Mouse (Mus musculus): ENCODE data around the gene Dync1i2.

Dync1i2 gene

GRCm38 (mm10) chr2:71203819-71204432 lies 7.6 kb upstream of the Dync1i2 start:
- DNase-seq (ENCODE audit: low read depth, low spot score) = no peak

DNA sequence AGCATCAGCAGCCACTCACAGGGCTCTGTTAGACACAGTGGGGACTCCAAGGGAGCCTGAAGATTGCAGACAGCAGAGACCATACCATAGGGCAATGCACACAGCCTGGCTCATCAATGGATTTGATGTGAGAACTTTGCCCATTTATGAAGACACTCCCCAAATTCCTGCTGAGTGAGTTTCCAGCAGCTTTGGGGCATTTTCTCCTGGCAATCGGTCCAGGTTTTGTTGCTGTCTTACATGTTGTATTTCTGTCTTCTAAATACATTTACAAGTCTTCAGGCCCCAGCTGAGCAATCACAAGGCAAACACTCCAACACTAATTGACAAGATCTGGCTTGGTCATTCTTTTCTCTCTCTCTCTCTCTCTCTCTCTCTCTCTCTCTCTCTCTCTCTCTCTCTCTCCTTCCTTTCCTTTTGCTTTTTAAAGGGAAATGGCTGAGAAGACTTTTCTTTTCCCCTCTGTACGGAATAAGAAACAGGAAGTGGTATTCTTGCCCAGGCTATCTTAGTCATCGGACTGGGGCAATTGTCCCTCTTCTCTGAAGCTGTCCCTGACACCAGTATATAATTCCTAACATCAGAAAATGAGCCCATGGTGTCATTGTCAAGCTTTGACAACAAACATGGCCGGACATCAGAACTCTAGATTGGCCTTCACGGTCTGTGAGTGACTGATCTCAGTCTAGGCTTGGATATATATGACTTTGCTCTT lies 2.3 kb upstream of the Dync1i2 start:
- DNase-seq (ENCODE audit: low read depth, low spot score) = no peak

GRCm38 (mm10) chr2:71211096-71211495 lies 410 bp upstream of the Dync1i2 start:
- no peak for DNase-seq (ENCODE audit: low read depth, low spot score)

- no peak for DNase-seq (ENCODE audit: low read depth, low spot score)
These were observed 837 bp downstream of the Dync1i2 start for GRCm38 (mm10) chr2:71212360-71212726.

DNA sequence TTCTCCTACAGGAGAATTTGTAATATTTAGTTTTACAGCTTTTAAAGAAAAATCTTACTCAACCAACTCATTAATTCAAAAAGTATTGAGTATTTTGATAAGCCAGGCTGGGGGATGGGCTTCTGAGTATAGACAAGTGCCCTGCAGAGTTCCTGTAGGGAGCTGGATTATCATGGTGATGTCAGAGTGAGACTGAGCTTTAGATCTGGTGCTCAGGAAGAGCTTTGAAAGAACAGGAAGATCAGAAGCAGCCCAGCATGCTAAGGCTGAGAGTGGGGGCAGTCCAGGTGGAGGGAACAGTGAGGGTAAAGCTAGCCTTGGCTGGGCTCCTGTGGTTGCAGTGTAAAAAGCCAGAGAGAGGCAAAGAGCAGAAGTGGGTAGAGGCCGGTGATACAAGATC lies 9.5 kb downstream of the Dync1i2 start:
- no peak for DNase-seq (ENCODE audit: low read depth, low spot score)

DNA sequence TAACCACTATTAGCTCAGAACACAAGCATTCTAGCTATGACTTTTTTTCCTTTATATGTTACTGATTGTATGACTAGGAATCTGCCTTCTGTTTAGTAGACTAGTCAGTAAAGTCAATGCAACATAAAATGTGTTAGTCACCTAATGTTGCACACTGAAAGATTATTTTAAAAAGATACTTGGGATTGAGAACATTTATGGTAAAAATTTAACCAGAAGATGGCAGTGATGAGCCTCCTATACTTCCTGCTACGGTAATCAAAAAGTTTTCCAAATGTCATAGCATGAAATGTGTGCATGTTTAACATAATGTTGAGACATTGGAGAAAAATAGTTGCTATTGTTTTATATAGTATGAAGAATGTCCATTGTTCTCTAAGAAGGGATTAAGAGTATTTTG lies 15.9 kb downstream of the Dync1i2 start:
- no peak for DNase-seq (ENCODE audit: low read depth, low spot score)

DNA sequence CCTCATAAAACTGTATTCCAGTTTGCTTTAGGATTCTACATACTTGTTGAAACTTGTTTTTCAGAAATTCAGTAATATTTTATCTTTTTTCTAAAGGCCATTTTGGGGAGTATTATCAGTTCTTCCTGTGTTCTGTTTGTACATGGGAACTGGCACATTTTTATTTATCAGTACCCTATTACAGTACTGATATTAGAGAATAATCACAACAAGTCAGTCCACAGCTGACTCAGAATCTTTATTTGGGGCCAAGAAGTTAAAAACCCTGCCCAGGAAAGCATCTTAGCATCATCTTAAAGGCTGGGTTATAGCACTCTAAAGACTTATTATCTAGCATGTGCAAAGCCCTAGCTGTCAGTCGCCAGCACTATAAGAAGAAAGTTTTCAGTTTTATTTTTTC lies 18.1 kb downstream of the Dync1i2 start:
- DNase-seq (ENCODE audit: low read depth, low spot score) = no peak

GRCm38 (mm10) chr2:71231951-71232350 lies 20.4 kb downstream of the Dync1i2 start:
- no peak for DNase-seq (ENCODE audit: low read depth, low spot score)

DNA sequence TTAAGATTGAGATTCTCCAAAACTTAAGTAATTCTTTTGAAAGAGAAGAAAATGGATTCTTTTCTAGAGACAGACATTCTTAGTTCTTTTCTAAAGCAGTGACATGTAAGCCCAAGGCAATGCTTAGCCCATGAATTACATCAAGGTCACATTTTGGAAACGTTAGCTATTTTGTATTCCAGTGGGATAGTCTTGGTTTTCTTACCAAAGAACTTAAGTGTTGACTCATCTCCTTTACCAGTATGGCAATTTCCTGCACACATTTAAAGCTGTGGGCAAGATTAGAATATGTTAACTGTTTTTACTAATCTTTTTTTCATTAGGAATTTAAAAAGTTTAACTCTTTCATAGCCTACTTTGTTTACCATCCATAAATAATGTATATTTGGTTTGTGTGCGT lies 21.5 kb downstream of the Dync1i2 start:
- DNase-seq (ENCODE audit: low read depth, low spot score) = no peak

DNA sequence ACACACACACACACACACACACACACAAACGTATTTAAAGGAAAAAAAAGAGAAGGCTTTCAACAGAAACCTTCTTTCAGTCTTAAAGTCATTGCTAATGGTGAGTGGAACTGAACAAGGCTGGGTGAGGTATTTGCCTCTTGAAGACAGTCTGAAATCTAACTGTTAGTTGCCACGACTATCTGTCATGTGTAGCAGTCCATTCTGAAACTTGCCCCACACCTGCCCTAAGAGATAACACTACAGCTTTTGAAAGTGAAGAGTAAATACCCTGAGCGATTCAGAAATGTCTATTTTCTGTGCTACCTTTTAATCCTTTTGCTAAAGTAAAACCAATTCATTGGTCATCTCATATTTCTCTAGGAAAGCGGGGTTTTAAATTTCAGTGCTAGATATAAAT lies 23.9 kb downstream of the Dync1i2 start:
- no peak for DNase-seq (ENCODE audit: low read depth, low spot score)

GRCm38 (mm10) chr2:71236009-71236408 lies 24.5 kb downstream of the Dync1i2 start:
- DNase-seq (ENCODE audit: low read depth, low spot score) = no peak

DNA sequence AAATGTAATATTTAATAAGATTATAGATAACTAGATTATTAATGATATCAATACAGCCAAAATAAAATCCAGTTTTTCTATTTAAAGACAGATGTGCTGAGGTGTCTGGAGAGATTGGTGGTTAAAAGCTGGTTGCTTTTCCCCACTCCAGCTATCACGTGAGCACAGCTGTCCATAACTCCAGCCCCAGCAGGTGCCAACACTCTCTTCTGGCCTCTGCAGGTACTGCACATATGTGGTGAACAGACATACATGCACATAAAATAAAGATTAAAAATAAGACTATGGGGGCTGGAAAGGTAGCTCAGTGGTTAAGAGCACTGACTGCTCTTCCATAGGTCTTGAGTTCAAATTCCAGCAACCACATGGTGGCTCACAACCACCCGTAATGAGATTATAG lies 30.0 kb downstream of the Dync1i2 start:
- DNase-seq (ENCODE audit: low read depth, low spot score) = no peak

DNA sequence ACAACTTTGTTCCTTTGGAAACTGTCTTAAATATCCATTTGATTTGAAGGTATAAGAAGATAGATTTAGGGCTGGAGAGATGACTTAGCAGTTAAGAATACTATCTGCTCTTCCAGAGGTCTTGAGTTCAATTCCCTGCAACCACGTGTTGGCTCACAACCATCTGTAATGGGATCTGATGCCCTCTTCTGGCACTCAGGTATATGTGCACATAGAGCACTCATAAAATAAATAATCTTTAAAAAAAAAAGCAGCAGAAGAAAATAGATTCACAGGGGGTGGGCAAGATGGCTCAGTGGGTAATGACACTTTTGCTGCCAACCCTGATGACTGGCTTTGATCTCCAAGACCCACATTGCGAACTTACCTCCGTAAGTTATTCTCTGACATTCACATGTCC lies 30.7 kb downstream of the Dync1i2 start:
- DNase-seq (ENCODE audit: low read depth, low spot score) = no peak

DNA sequence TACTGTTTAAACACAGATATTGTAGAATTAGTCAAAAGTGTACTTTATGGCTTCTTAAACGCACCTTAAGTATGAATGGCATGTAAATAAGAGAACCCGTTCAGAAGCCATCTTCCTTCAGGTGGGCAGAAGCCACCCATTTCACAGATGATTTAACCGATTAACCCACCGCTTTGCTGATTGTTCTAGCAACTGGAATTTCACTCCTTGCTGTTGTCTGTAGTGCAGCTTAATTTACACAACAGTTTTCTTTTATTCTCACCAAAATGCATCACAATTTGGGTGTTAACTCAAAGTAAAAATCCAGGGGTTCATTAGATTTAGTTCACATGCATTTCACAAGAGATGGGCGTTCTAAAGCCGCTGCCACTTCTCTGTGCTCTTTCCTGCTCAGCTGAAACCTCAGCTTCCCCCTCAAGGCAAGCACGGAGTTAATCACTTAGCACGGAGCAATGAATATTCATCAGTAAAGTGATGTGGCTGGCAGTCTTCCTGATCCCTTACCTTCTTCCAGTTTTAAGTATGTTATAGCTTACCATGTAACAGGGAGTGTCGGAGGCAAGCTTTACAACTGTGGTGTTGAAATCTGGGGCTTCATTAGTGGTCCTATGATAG lies 31.7 kb downstream of the Dync1i2 start:
- no peak for DNase-seq (ENCODE audit: low read depth, low spot score)

GRCm38 (mm10) chr2:71244807-71245206 lies 33.3 kb downstream of the Dync1i2 start:
- DNase-seq (ENCODE audit: low read depth, low spot score) = no peak

DNA sequence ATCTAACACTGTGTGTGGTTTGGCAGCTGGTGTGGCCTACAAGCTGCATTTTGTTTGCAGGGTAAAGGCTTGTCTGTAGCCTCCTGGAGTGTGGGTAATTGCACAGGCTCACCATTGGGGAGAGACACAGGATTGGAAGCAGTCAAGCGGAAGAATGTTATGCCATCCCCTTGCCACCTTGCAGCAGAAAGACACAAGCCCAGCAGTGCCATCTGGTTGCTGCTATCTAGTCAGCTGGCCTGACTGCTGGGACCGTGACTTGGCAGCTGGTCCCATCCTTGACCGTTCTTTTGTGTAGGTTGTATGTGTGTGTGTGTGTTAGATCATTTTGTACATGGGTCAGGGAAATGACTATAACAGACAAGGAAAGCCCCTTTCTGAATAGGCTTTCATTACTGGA lies 33.9 kb downstream of the Dync1i2 start:
- no peak for DNase-seq (ENCODE audit: low read depth, low spot score)

- DNase-seq (ENCODE audit: low read depth, low spot score) = no peak
These were observed 34.6 kb downstream of the Dync1i2 start for GRCm38 (mm10) chr2:71246096-71246495.

GRCm38 (mm10) chr2:71248071-71248470 lies 36.6 kb downstream of the Dync1i2 start:
- no peak for DNase-seq (ENCODE audit: low read depth, low spot score)

- DNase-seq (ENCODE audit: low read depth, low spot score) = no peak
These were observed 39.3 kb downstream of the Dync1i2 start for GRCm38 (mm10) chr2:71250841-71251240.

DNA sequence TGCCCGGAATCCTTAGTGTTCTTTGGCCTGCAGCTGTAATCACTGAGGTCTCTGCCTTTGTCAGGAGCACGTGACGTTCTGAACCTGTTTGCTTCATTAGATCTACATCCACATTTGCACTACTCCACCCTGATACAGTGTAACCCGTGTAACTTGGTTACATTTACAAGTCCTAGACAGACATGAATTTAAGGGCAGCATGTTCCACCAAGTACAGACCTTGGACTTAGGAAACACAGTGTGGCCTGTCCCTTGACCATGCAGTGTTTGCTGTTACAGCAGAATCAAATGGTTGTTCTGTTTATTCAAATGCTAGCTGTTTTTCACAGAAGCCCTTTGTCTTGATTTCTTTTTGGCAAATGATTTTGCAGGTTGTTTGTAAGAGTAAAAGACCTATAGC lies 43.3 kb downstream of the Dync1i2 start:
- DNase-seq (ENCODE audit: low read depth, low spot score) = no peak

- no peak for DNase-seq (ENCODE audit: low read depth, low spot score)
These were observed 45.1 kb downstream of the Dync1i2 start for GRCm38 (mm10) chr2:71256581-71256980.

DNA sequence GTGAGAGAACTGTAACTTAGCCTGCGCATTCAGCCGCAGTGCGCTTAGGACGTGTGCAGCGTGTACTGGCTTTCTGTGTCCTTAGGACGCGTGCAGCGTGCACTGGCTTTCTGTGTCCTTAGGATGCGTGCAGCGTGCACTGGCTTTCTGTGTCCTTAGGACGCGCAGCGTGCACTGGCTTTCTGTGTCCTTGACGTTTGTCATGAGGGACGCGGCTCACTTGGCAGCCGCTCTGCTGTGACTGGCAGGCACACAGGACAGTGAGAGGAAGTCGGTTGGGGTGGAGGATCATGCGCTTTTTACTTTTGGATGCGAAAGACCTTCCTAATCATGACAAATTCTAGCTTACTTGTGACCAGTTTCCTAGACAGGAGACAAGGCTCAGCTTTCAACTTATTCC lies 53.1 kb downstream of the Dync1i2 start:
- DNase-seq (ENCODE audit: low read depth, low spot score) = no peak

- DNase-seq (ENCODE audit: low read depth, low spot score) = no peak
These were observed 57.2 kb downstream of the Dync1i2 start for GRCm38 (mm10) chr2:71268691-71269090.
